ENCODE assay signal across 7 mouse cellular contexts in genomic region chr7:99349782-99350720, GRCm38 (mm10). TPM values are rescaled to one million over a fixed set of nuclear protein-coding genes. Genes with fewer than 3 reads are reported as not detected.
DNase-seq lines count a peak whose midpoint lies in the region; ATAC-seq and TF ChIP-seq lines count a peak whose summit lies in the region.

No protein-coding gene starts in this region.

- H3K36me3 ChIP-seq in embryonic facial prominence, embryonic 13.5 days, result peaks cover 54% of the 10 kb centered on the region
- no peaks in the 10 kb centered on the region for H3K36me3 ChIP-seq in hindbrain, postnatal 0 days (ENCODE audit: insufficient read depth, low read length)
- H3K36me3 ChIP-seq in liver, postnatal 0 days (replicated peaks; ENCODE audit: insufficient read depth, low read length), result no peaks in the 10 kb centered on the region; the same call in 1 of the 2 replicates
- no peaks in the 10 kb centered on the region for H3K36me3 ChIP-seq in thymus, adult 2 months (ENCODE audit: control insufficient read depth, insufficient read depth, low read length)

- peak overlapping the region; percentile 99 for H3K27ac ChIP-seq in embryonic facial prominence, embryonic 13.5 days
- H3K27ac ChIP-seq in hindbrain, postnatal 0 days, result no peak overlapping the region
- no peak overlapping the region for H3K27ac ChIP-seq in liver, postnatal 0 days (ENCODE audit: low read depth)
- no peak overlapping the region for H3K27ac ChIP-seq in thymus, adult 2 months (ENCODE audit: control insufficient read depth, insufficient read depth, low read length)

- peak overlapping the region; percentile 81 for H3K4me3 ChIP-seq in embryonic facial prominence, embryonic 13.5 days
- no peak overlapping the region for H3K4me3 ChIP-seq in hindbrain, postnatal 0 days (ENCODE audit: low read length)
- H3K4me3 ChIP-seq in liver, postnatal 0 days (ENCODE audit: low read depth, low read length), result no peak overlapping the region
- H3K4me3 ChIP-seq in thymus, adult 2 months (ENCODE audit: control insufficient read depth, insufficient read depth, low read length), result no peak overlapping the region

- no peak for TF ChIP-seq POLR2A in thymus, adult 2 months (IDR thresholded peaks at IDR 0.05; ENCODE audit: control insufficient read depth, extremely low read depth, insufficient read depth, low read length, poor library complexity)

- ATAC-seq in embryonic facial prominence, embryonic 13.5 days (ENCODE audit: insufficient number of reproducible peaks, insufficient read depth, low FRiP score, low TSS enrichment, low read depth), result no peak
- no peak for ATAC-seq in hindbrain, postnatal 0 days
- no peak for ATAC-seq in liver, postnatal 0 days
- no peak for ATAC-seq in inflammation-experienced regulatory T-cells, adult 6 months

- TF ChIP-seq CTCF in hindbrain, postnatal 0 days (IDR thresholded peaks at IDR 0.05; ENCODE audit: low read depth), result no peak
- no peak for TF ChIP-seq CTCF in liver, postnatal 0 days (IDR thresholded peaks at IDR 0.05; ENCODE audit: low read depth)
- TF ChIP-seq CTCF in thymus, adult 2 months (IDR thresholded peaks at IDR 0.05; ENCODE audit: borderline replicate concordance, control insufficient read depth, extremely low read depth, insufficient read depth, low read length, poor library complexity), result no peak

- peaks cover 56% of the 10 kb centered on the region for H3K4me1 ChIP-seq in embryonic facial prominence, embryonic 13.5 days
- peaks cover 24% of the 10 kb centered on the region for H3K4me1 ChIP-seq in hindbrain, postnatal 0 days (ENCODE audit: insufficient read depth, low read length)
- H3K4me1 ChIP-seq in liver, postnatal 0 days (ENCODE audit: insufficient read depth), result no peaks in the 10 kb centered on the region
- no peaks in the 10 kb centered on the region for H3K4me1 ChIP-seq in thymus, adult 2 months (replicated peaks; ENCODE audit: control insufficient read depth, insufficient read depth, low read length)

- no peak for TF ChIP-seq EP300 in liver, postnatal 0 days (IDR thresholded peaks at IDR 0.05; ENCODE audit: low read depth)

- DNase-seq in Muller cell, postnatal 12 days (ENCODE audit: inconsistent ontology term), result peak; percentile 11
- DNase-seq in hindbrain, postnatal 0 days (ENCODE audit: low spot score), result no peak
- no peak for DNase-seq in liver, postnatal 0 days
- no peak for DNase-seq in right cerebral cortex, postnatal 4 days
- DNase-seq in thymus, adult 2 months, result no peak

- peak overlapping the region; percentile 92 for H3K4me2 ChIP-seq in embryonic facial prominence, embryonic 13.5 days
- H3K4me2 ChIP-seq in hindbrain, postnatal 0 days (ENCODE audit: low read depth, low read length), result peak overlapping the region; percentile 63
- H3K4me2 ChIP-seq in liver, postnatal 0 days (ENCODE audit: low read depth, low read length), result peak overlapping the region; percentile 72; the same call in 1 of the 2 replicates

- no peaks in the 10 kb centered on the region for H3K27me3 ChIP-seq in embryonic facial prominence, embryonic 13.5 days
- no peaks in the 10 kb centered on the region for H3K27me3 ChIP-seq in hindbrain, postnatal 0 days (ENCODE audit: insufficient read depth, low read length)
- peaks cover 10% of the 10 kb centered on the region; the same call in 1 of the 2 replicates for H3K27me3 ChIP-seq in liver, postnatal 0 days (ENCODE audit: insufficient read depth, low read length)
- no peaks in the 10 kb centered on the region; the same call in 1 of the 2 replicates for H3K27me3 ChIP-seq in thymus, adult 2 months (ENCODE audit: control insufficient read depth, insufficient read depth, low read length)

- H3K9me3 ChIP-seq in embryonic facial prominence, embryonic 13.5 days, result no peaks in the 10 kb centered on the region
- no peaks in the 10 kb centered on the region for H3K9me3 ChIP-seq in hindbrain, postnatal 0 days (ENCODE audit: low read length)
- no peaks in the 10 kb centered on the region for H3K9me3 ChIP-seq in liver, postnatal 0 days (ENCODE audit: low read length)

- H3K9ac ChIP-seq in embryonic facial prominence, embryonic 13.5 days, result peak overlapping the region; percentile 97
- H3K9ac ChIP-seq in hindbrain, postnatal 0 days (replicated peaks; ENCODE audit: low read length), result no peak overlapping the region
- no peak overlapping the region for H3K9ac ChIP-seq in liver, postnatal 0 days (replicated peaks)

- 63% methylated on average over 9 of the region's 9 CpGs for WGBS in embryonic facial prominence, embryonic 13.5 days
- 68% methylated on average over 9 of the region's 9 CpGs for WGBS in hindbrain, postnatal 0 days
- WGBS in liver, postnatal 0 days (ENCODE audit: insufficient replicate concordance), result 77% methylated on average over 9 of the region's 9 CpGs
- WGBS in thymus, adult 2 months, result 89% methylated on average over 9 of the region's 9 CpGs

RNA-seq across cellular contexts. Expression of gene Serpinh1, which starts 3.0 kb away (rescaled TPM):
- polyA plus RNA-seq in embryonic facial prominence, embryonic 13.5 days (2015; fragmentation: Nextera tagmentation; extraction: Ambion mirVana), result 1,619 and 1,744 TPM in 2 replicates
- total RNA-seq in hindbrain, postnatal 0 days (2014; rRNA removed), result 214 and 215 TPM in 2 replicates
- 161 TPM in 2 replicates for polyA plus RNA-seq in hindbrain, postnatal 0 days (2015; fragmentation: Nextera tagmentation; extraction: Ambion mirVana)
- 24.0 and 29.6 TPM in 2 replicates for polyA plus RNA-seq in liver, postnatal 0 days (2015; fragmentation: Nextera tagmentation; extraction: Ambion mirVana)
- not detected for polyA plus RNA-seq in inflammation-experienced regulatory T-cells, adult 6 months (2017; shearing (Covaris generic))
- 53.3 and 66.1 TPM in 2 replicates for polyA plus RNA-seq in thymus, adult 2 months (2012; rRNA removed)

RNA-seq across cellular contexts. Expression of gene Gdpd5, which starts 31.2 kb away (rescaled TPM):
- polyA plus RNA-seq in embryonic facial prominence, embryonic 13.5 days (2015; fragmentation: Nextera tagmentation; extraction: Ambion mirVana), result 10.8 and 11.3 TPM in 2 replicates
- 40.5 and 47.6 TPM in 2 replicates for total RNA-seq in hindbrain, postnatal 0 days (2014; rRNA removed)
- 26.7 and 26.8 TPM in 2 replicates for polyA plus RNA-seq in hindbrain, postnatal 0 days (2015; fragmentation: Nextera tagmentation; extraction: Ambion mirVana)
- 1.7 TPM in 2 replicates for polyA plus RNA-seq in liver, postnatal 0 days (2015; fragmentation: Nextera tagmentation; extraction: Ambion mirVana)
- polyA plus RNA-seq in inflammation-experienced regulatory T-cells, adult 6 months (2017; shearing (Covaris generic)), result 10 to 100 TPM; 15.1 to 29.0 (median 17.5) TPM
- 13.9 and 18.5 TPM in 2 replicates for polyA plus RNA-seq in thymus, adult 2 months (2012; rRNA removed)

Comparison
In these comparisons a context has a peak if more than half of its experiments do, and no peak if none do; other contexts are left out.
1. RNA of gene Serpinh1, which starts 3.0 kb away (polyA plus RNA-seq): 1,619 to 1,744 TPM in embryonic facial prominence, embryonic 13.5 days, 161 TPM in hindbrain, postnatal 0 days, 53.3 to 66.1 TPM in thymus, adult 2 months and 24.0 to 29.6 TPM in liver, postnatal 0 days; not detected in inflammation-experienced regulatory T-cells, adult 6 months; every median in the first group is over 10 times any median in the second.
2. Peak in every context shown above with its lines, with median percentiles within 50 percentile points of each other: H3K4me2 ChIP-seq.